Mouse (Mus musculus): ENCODE data around the gene Gpc6. TPM values are rescaled to one million over a fixed set of nuclear protein-coding genes. Genes with fewer than 3 reads are reported as not detected.
A peak's percentile ranks its signal among the peaks of the same experiment; 100 is the strongest.

Gpc6 gene
- total RNA-seq, 2 experiments from 2014 or later: 18.2 to 19.4 TPM

- intact Hi-C loops (cut with DNase I): no loop called here
- no peak overlapping the region for H3K4me3 ChIP-seq
- H3K27ac ChIP-seq: no peak overlapping the region
- no peak for TF ChIP-seq CTCF (IDR thresholded peaks at IDR 0.05)
- no peak for DNase-seq (ENCODE audit: extremely low spot score in 1 of 2, low spot score in 2 of 2)
These were observed 526.4 kb downstream of the Gpc6 start for GRCm38 (mm10) chr14:117451391-117451991.

GRCm38 (mm10) chr14:117452150-117452549, 527.0 kb downstream of the Gpc6 start:
- no peak overlapping the region for H3K27ac ChIP-seq
- no peak for DNase-seq (ENCODE audit: extremely low spot score in 1 of 2, low spot score in 2 of 2)
- intact Hi-C loops (cut with DNase I): no loop called here
- no peak overlapping the region for H3K4me3 ChIP-seq
- no peak for TF ChIP-seq CTCF (IDR thresholded peaks at IDR 0.05)

- Histone ChIP-seq H3K27ac (no peak overlapping the region), H3K4me3 (no peak overlapping the region)
- no peak for TF ChIP-seq CTCF (IDR thresholded peaks at IDR 0.05)
- DNase-seq (ENCODE audit: extremely low spot score in 1 of 2, low spot score in 2 of 2): no peak
- intact Hi-C loops (cut with DNase I): no loop called here
These were observed 548.3 kb downstream of the Gpc6 start for GRCm38 (mm10) chr14:117473378-117473777.

GRCm38 (mm10) chr14:117478879-117479278, 553.8 kb downstream of the Gpc6 start:
- TF ChIP-seq CTCF (IDR thresholded peaks at IDR 0.05): no peak
- peak in 1 of 2 experiments; percentile 12 for DNase-seq (ENCODE audit: extremely low spot score in 1 of 2, low spot score in 2 of 2)
- no peak overlapping the region for H3K4me3 ChIP-seq
- intact Hi-C loops (cut with DNase I): no loop called here
- H3K27ac ChIP-seq: no peak overlapping the region

GRCm38 (mm10) chr14:117487161-117487754, 562.1 kb downstream of the Gpc6 start:
- TF ChIP-seq CTCF (IDR thresholded peaks at IDR 0.05): no peak
- Histone ChIP-seq H3K27ac (no peak overlapping the region), H3K4me3 (no peak overlapping the region)
- intact Hi-C loops (cut with DNase I): no loop called here
- no peak for DNase-seq (ENCODE audit: extremely low spot score in 1 of 2, low spot score in 2 of 2)

GRCm38 (mm10) chr14:117490469-117490868, 565.4 kb downstream of the Gpc6 start:
- TF ChIP-seq CTCF (IDR thresholded peaks at IDR 0.05): peak; percentile 7
- intact Hi-C loops (cut with DNase I): no loop called here
- DNase-seq (ENCODE audit: extremely low spot score in 1 of 2, low spot score in 2 of 2): no peak
- no peak overlapping the region for H3K4me3 ChIP-seq
- H3K27ac ChIP-seq: no peak overlapping the region

GRCm38 (mm10) chr14:117495118-117495517, 570.0 kb downstream of the Gpc6 start:
- DNase-seq (ENCODE audit: extremely low spot score in 1 of 2, low spot score in 2 of 2): no peak
- intact Hi-C loops (cut with DNase I): no loop called here
- TF ChIP-seq CTCF (IDR thresholded peaks at IDR 0.05): no peak
- Histone ChIP-seq H3K27ac (no peak overlapping the region), H3K4me3 (no peak overlapping the region)

GRCm38 (mm10) chr14:117498785-117499184, 573.7 kb downstream of the Gpc6 start:
- DNase-seq (ENCODE audit: extremely low spot score in 1 of 2, low spot score in 2 of 2): no peak
- no peak for TF ChIP-seq CTCF (IDR thresholded peaks at IDR 0.05)
- H3K27ac ChIP-seq: no peak overlapping the region
- intact Hi-C loops (cut with DNase I): no loop called here
- no peak overlapping the region for H3K4me3 ChIP-seq

GRCm38 (mm10) chr14:117499354-117499753, 574.2 kb downstream of the Gpc6 start:
- TF ChIP-seq CTCF (IDR thresholded peaks at IDR 0.05): no peak
- DNase-seq (ENCODE audit: extremely low spot score in 1 of 2, low spot score in 2 of 2): no peak
- intact Hi-C loops (cut with DNase I): no loop called here
- Histone ChIP-seq H3K4me3 (no peak overlapping the region), H3K27ac (no peak overlapping the region)

- DNase-seq (ENCODE audit: extremely low spot score in 1 of 2, low spot score in 2 of 2): no peak
- intact Hi-C loops (cut with DNase I): no loop called here
- TF ChIP-seq CTCF (IDR thresholded peaks at IDR 0.05): no peak
- no peak overlapping the region for H3K27ac ChIP-seq
- no peak overlapping the region for H3K4me3 ChIP-seq
These were observed 589.7 kb downstream of the Gpc6 start for GRCm38 (mm10) chr14:117514829-117515228.

GRCm38 (mm10) chr14:117519574-117519973, 594.5 kb downstream of the Gpc6 start:
- intact Hi-C loops (cut with DNase I): no loop called here
- no peak overlapping the region for H3K27ac ChIP-seq
- H3K4me3 ChIP-seq: no peak overlapping the region
- no peak for TF ChIP-seq CTCF (IDR thresholded peaks at IDR 0.05)
- DNase-seq (ENCODE audit: extremely low spot score in 1 of 2, low spot score in 2 of 2): peak; percentile 10 to 23

- intact Hi-C loops (cut with DNase I): no loop called here
- TF ChIP-seq CTCF (IDR thresholded peaks at IDR 0.05): no peak
- no peak for DNase-seq (ENCODE audit: extremely low spot score in 1 of 2, low spot score in 2 of 2)
- Histone ChIP-seq H3K27ac (no peak overlapping the region), H3K4me3 (no peak overlapping the region)
These were observed 595.6 kb downstream of the Gpc6 start for GRCm38 (mm10) chr14:117520706-117521105.

- Histone ChIP-seq H3K4me3 (no peak overlapping the region), H3K27ac (no peak overlapping the region)
- DNase-seq (ENCODE audit: extremely low spot score in 1 of 2, low spot score in 2 of 2): no peak
- no peak for TF ChIP-seq CTCF (IDR thresholded peaks at IDR 0.05)
- intact Hi-C loops (cut with DNase I): no loop called here
These were observed 600.0 kb downstream of the Gpc6 start for GRCm38 (mm10) chr14:117525133-117525532.

Data from left cerebral cortex, adult 2 months (tissue).